Mouse (Mus musculus) yolk sac, embryonic 10.5 days (tissue): ENCODE measurements around the gene Prr18.

Experiments used
- DNase-seq: peaks from one replicate; pipeline ENCODE4 v3.0.0-alpha.2; 2017; ENCODE audit warnings: low spot score

The Prr18 gene

DNA sequence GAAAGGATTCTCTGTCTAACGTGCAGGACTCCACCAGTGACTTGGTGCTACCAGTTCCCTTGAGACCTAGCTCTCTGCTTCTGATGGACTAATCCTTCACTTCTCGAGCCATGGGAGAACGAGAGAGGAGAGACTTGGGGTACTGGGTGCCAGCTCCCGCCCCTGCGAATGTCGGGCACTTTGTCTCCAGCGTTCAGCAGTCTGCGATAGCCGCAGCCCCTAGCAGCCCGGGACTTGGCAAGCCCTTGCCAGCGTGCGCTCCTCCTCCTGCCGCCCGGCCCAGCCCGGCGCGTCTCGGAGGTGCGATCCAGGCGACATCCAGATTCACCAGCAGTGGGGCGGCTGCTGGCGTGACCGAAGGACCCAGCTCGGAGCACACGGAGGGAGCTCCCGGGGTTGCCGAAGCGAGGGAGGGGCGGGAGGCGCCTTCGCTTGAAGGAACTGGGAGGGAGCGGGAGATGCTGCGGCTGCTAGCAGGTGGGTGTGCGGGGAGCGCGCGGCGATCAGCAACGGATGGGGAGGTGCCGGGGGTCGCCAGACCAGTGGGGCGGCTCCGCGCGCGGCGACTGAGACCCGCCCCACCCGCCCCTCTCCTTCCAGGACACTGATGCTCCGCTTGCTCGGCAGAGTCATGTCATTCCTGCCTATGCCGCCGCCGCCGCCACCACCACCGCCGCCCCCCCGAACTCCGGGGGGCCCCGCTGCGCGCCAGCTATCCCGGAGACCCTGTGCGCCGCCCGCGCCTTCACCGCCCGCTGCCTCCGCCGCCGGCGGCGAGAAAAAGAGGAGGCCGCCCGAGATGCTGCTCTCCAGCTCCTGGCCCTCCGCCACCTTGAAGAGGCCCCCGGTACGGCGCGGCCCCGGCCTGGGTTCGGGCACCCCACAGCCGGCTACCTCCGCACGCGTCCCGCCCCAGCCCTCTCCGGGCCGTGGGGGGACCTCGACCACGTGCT, 3.4 kb downstream of the Prr18 start:
- no peak for DNase-seq

DNA sequence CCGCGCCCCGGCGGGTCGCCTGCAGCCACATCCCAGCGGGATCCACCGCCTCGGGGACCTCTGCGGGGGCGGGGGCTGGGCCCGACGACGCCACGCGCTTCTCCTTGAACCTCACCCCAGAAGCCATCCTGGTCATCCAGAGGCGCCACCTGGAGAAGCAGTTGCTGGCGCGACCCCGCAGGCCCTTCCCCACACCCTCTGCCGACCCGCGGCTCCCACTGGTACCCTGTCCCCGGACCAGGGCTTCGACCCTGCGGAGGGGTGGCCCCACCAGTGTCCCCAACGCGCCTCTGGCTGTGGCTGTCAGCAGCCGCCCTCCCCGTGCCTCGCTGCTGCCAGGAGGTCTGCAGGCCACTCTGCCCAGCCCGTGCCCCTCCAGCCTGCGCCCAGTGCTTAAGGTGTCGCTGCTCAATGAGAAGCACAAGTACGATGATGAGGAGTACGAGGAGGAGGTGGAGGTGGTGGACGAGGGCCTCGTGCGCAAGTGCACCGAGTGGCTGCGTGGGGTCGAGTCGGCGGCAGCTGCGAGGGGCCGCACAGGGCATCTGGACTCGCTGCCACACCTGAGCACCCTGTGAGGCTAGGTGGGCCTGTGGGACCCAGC, 4.2 kb downstream of the Prr18 start:
- no peak for DNase-seq

DNA sequence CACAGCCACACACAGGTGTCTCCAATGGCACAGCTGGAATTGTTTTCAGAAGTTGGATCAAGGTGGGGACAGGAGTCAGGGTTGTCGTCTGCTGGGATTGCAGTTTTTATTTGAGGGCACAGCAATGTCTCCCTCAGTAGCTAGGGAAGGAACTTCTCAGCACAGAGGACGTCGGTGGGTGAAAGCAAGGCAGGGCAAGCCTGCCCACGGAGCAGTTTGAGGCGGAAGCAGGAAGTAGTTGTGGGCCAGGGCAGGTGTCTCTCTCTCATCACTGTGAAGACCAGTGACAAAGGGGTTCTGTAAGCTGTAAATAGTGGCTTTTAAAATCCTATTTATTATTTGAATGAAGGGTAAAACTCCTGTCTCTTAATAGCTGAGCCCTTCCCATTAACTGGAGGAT, 5.4 kb downstream of the Prr18 start:
- no peak for DNase-seq

DNA sequence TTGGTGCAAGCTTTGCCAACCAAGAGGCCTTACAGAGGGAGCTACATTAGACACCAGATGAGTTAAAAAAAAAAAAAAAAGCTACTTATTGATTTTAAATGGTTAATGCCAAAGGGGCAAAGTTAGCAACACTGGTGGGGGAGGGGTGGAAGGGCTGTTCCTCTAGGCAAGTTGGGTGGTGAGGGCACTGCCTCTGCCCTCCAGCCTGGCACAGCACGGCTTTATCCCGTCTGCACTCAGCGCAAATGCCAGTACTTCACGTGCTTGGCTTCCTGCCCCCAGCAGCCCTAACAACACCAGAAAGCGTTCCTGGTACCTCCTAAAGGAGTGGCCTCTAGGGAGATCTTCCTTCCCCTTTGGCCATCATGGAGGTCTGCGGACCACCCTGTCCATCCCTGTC, 6.2 kb downstream of the Prr18 start:
- no peak for DNase-seq

DNA sequence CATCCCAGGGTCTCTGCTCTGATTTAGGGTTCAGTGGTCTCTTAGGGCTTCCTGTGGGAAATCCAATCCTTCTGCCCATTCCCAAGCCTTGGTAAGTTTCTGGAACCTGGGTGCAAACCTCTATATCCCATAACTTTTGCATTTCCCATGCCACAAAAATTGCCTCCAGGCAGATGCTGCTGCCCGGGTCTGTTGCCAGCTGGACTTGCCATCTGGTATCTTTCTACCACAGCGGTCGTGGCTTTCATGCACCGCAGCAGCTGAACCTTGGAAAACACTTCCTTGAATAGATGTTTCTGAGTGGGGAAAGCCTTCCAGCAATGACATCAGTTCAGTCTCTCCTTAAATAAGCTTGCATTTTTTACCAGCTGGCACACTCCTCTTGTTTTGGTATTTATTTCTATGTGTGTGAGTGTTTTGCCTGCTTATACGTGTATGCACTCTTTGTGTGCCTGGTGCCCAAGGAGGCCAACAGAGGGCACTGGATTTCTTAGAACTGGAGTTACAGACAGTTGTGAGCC, 10.6 kb downstream of the Prr18 start:
- DNase-seq = no peak

DNA sequence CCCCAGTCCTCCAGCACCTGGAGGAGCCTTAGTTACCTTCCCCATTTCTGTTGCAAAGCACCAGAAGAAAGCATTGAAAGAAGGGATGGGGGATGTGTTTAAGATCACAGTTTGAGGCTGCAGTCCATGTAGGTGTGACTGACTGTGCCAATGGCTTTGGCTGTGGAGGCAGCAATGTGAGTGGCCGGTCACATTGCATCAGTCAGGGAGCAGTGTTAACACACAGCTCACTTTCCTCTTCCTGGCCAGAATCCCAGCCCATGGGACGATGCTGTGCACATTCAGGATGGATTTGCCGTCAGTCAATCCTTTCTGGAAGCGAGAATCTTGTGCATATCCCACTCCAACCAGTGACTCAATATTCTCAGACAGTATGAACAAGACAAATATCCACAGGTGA, 11.7 kb downstream of the Prr18 start:
- DNase-seq = no peak

DNA sequence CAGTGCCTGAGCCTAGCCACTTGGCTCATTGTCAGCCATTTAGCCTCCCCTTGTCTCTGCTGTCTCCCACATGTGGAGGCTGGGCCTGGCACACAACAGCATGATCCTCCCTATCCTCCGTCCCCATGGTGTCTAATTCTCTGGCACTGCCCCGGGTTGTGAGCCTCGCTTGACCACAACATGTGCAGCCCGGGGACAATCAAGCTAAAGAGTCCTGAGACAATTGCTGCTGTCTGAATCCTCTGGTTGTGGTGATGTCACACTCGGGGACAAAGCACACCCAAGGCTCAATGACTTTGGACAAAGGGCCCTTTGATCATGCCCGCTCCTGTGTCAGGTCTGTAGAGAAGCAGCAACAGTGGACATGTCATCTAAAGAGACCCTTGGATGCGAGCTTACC, 13.8 kb downstream of the Prr18 start:
- no peak for DNase-seq

DNA sequence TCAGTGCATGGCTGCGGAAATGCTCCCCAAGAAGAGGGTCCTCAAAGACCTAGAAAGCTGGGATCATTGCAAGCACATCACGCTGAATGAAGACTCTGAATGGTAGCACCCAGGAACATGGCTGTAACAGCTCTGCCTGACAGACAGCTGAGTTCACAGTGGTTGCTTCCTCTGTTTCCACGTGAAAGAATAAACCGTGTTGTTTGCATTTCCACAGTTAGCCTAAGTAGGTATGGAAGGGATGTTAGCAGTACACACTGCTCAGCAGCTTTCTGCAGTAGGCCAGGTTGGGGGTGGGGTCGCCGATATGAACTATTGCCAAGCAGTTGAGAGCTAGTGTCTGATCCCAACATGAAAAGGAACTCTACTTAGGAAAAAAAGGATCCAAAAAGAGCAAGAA, 18.4 kb downstream of the Prr18 start, which contains the start of gene T2:
T2 (plus strand) TSS at position 301 of the 400 bp plus-strand sequence.
- DNase-seq = no peak

DNA sequence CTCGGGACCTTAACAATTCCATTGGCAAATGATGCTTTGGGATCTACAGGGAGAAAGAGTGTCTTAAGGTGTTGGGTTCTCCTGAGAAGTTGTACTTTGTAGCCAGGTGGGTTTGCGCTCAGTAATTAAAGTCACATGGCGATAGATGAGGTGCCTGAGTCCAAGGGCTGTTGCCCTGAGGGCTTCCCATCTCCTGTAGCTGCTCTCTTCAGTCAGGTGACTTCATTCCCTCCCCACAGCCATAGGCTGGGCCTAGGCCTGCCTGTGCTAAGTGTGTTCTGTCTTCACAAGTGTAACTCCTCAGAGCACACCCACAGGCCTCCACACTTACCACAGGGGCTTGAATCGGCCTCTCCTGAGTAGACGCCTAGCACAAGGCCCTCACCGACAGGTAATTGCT, 20.2 kb downstream of the Prr18 start:
- no peak for DNase-seq

DNA sequence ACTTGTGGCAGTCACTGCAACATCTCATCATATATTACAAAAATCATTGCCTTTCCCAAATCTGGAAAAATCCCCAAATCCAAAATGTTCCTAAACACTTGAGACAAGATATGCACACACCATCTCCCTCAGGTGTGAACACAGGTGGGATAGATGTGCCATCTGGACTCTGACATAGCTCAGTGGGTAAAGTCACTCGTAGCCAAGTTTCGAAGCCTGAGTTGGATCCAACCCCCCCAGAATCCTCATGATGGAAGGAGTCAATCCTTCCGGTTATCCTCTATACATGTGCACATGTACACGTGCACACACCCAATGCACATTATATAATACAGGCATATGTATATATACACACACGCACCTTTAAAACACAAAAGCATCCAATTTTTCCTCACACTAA, 23.6 kb downstream of the Prr18 start:
- no peak for DNase-seq

DNA sequence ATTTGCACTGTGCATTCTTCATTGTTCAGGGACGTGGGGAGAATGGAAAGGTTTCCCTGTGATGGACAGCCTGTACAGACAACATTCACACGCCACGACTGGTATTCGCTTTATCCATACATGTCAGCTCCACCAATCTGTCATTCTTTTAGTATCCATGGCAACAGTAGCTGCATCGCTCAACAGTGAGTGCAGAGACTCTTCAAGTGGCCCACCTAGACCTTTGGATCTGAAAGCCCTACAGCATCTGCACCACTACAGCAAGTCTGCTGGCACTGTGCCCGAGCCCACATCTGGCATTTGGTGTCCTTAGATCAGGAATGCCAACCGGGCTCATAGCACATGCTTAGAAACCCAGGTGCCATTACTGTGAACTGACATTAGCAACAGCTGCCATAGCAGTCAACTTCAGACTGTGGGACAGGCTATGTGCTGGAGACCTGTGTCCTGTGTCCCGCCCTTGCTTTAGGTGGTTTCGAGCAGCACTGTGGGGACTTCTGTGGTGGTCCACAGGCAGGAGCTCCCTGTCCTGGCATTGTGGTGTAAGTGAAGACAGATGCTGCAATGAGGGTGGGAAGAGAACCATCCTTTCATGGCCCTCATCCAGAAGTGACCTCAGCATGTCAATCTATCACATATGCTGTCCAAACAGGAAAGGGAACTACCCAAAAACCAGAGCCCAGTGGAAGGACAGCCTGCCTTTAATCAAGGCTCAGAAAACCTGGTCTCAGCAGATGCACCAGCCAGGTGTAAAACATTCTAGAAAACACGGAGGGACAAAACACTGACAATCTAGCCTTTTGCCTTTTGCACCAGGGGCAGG, 24.2 kb downstream of the Prr18 start:
- DNase-seq = no peak

DNA sequence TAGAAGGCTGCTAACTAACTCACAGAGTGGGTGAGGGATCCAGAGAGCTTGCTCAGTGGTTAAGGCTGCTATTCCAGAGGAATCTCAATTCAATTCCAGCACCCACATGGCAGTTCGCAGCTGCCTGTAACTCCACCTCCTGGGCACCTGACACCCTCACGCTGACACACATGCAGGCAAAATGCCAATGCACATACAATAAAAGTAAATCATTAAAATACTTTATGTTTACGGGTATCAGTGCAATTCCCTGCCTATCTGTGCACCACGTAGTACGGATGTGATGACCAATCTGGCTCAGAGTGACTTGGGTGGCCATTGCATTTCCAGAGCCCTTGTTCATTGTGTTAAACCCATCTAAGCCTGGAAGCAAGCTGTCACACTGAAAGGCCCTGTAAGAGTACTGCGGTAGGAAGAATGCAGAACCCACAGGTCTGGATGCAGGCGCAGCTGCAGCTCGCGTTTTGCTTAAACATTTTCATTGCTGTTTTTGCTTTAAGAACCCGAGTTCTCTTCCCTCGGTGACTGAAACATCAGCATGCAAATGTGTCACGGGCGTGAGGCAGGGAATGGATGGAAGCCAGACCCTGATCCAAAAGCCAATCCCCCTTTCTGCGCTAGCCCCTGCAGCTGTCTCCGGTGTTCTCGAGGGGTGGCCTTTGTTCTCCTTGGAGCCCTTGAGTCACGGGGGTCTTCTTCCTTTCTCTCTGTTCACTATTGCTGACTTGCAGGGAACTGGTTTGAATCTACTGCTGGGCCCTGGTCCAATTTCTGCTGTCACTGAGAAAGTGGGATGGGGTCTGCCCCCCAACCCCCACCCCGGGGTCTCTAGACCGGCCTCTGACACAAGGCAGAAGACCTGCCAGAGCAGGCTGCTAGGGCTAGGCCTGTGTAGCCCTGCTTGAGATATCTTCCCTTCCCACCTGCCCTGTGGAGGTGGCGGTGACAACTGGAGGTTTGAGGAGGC, 30.5 kb downstream of the Prr18 start:
- no peak for DNase-seq

DNA sequence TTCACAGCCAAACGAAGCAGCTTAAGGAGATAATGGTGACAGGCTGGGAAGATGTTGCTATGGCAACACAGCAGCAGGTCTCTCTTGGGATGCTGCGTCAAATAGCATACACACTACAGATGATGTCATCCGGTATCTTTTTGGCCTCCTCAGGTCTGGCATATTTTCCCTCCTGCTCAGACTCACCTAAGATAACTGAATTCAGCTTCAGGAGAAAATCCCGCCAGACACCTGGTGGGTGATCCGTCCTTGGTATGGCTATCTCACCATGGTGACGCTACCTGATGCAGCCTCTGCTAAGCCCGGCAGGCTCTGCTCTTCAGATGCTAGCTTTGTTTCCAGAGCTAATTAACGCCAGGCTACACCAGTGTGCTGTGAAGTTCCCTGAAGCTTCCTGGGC, 31.3 kb downstream of the Prr18 start:
- DNase-seq = no peak

DNA sequence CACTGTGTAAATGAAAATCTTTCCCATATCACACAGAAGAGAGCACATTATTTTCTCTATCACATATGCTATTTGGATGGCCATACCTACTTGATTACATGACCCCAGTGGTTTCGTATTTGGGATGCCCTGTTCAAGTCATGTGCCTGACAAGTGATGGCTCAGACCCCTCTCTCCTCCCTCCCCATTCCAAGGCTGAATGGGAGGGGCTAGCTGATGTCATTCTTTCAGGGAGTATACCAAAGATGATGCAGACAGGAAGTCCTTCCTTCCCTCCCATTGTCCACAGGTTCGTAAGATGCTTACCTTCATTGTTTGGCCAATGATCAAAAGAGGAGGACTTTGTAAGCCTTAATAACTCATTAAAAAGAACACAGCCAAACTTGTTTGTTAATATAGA, 31.9 kb downstream of the Prr18 start:
- no peak for DNase-seq

DNA sequence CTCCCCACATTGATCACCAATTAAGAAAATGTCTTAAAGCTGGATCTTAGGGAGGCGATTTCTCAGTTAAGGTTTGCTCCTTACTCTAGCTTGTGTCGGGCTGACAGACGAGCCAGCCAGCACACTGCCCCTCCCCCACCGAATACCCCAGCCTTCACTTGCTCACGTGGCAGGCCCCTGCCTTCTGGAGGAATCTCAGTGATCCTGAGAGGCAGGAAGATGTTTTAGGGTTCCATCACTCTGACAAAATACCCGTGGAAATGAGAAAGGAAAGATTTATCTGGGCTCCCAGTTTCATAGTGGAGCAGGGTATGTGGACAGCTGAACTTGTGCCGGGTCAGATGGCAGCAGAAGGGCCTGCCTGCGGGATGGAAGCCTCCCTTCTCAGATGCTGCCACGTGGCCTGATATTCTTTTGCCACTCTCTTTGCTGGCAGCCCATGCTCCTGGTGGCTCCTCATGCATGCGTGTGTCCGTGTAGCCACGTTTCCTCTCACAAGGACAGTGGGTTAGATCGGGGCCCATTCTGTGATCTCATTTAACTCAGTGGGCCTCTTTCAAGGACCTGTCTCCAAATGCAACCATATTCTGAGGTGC, 33.5 kb downstream of the Prr18 start:
- DNase-seq = peak; percentile 28

DNA sequence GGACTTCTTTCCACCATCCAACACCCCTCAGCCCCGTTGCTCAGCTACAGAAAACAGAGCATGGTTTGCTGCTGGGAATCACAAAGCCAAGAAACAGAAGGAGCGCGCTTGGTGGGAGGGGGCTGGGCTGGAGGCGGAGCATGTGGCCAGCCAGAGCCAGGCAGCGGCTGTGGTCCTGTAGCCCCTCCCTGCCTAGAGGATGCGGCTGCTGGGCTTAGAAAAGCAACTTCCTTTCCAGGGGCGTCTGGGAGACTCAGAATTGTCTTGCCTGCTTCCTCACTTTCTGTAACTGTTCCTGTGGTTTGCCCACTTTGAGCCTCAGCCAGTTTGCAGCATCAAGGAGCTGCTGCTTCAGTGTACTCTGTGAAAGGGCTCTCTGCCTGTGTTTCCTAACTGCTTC, 34.6 kb downstream of the Prr18 start:
- DNase-seq = peak; percentile 72

DNA sequence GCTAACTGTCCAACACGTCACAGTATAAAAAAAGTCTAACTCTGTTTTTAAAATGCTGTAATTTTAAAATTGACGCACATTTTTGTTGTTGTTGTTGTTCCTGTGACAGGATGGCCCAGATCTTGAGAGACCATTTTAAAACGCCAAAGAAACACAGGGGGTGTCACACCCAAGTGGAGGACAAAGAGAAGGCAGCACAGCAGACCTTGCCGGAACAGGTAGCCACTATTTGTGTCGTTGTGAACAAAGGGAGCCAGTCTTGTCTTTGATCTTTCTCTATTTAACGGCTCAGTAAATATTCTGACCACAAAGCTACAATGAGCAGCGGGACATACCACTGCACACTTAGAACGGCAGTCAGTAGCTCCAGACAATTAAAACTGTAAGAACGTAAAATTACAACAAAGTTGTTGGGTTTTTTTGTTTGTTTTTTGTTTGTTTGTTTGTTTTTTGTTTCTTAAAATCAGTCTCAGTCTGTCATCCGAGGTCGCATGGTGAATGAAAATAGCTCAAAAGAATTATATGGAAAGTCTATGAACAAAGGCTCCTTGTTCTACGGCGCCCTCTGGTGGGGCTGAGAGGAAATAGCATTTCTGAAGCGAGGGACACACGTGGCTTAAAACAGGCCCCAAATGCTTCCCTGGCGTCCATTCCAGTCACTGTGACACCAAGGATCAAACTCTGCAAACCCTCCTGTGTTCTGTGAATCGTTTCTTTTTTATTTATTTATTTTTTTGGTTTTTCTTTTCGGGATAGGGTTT, 35.2 kb downstream of the Prr18 start:
- peak; percentile 60 for DNase-seq

DNA sequence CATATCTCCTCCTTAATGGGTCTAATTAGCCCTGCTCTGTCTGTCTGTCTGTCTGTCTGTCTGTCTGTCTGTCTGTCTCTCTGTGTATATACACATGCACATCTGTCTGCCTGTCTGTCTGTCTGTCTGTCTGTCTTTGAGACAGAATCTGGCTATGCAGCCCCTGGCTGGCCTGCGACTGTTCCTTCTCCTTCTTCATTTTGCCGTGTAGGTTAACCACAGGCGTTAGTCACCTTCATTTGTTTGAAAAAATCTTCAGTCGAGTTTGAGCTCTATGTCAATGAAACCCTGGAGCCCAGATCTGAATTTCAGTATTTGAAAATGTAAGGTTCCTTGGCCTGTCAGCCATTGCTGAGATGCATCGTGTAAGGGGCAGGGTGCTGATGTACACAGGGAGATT, 40.0 kb downstream of the Prr18 start:
- DNase-seq = no peak

DNA sequence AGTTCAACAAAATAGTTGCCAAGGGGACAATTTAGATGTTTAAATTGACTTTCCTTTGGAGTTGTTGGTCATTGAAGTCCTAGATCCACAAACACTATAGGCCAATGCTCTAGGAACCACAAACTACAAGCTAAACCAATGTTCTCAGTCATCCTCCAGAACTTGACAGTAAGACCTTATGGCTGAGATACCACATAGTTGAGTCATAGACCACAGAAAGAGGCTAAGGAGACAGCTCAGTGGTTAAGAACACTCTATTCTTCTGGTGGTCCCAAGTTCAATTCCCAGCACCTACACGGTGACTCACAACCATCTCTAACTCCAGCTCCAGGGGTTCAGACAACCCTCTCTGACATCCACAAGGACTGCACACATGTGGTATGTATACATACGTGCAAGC, 48.2 kb downstream of the Prr18 start:
- no peak for DNase-seq

DNA sequence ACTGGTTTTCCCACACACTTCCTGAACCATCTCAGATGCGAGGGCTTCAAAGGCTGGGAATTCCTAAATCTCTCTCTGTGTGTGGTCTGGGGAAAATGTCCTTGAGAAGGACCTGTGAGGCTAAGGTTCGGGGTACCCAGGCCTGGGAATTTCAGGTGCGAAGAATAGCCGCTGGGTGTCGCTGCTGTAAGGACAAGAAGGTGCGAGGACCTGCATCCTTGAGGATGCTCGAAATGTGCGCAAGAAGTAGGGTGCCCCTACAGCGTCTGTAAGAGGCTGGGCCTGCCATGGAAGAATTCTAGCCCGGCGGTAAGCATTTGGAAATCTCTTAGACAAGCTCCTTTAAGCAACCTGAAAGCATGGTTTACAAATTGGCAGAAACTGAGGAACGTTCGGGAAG, 51.2 kb downstream of the Prr18 start:
- no peak for DNase-seq
